Mouse (Mus musculus) heart, embryonic 15.5 days (tissue): ENCODE data around the gene Ptov1. TPM values are rescaled to one million over a fixed set of nuclear protein-coding genes. Genes with fewer than 3 reads are reported as not detected.

Source experiments
- ATAC-seq: fragments of 200-750 bp; cut with Nextera tagmentation; replicated peaks from 2 replicates; pipeline ENCODE4 v1.8.0; 2017; ENCODE audit warnings: low read depth, moderate TSS enrichment; ENCODE audit not compliant: insufficient number of reproducible peaks, insufficient read depth, low FRiP score
- H3K27ac ChIP-seq: fragments of 300-500 bp; sonication (generic); 2 replicates; pipeline ENCODE4 v1.5.1; 2015; ENCODE audit warnings: mild to moderate bottlenecking, inconsistent platforms
- H3K27me3 ChIP-seq: fragments of 300-500 bp; sonication (generic); 2 replicates; pipeline ENCODE4 v1.6.1; 2015; ENCODE audit warnings: inconsistent platforms
- H3K36me3 ChIP-seq: fragments of 300-500 bp; sonication (generic); 2 replicates; pipeline ENCODE4 v1.6.1; 2015; ENCODE audit warnings: mild to moderate bottlenecking, inconsistent platforms
- H3K4me1 ChIP-seq: fragments of 300-500 bp; sonication (generic); replicated peaks from 2 replicates; pipeline ENCODE4 v1.6.1; 2015; ENCODE audit warnings: inconsistent platforms
- H3K4me2 ChIP-seq: fragments of 300-500 bp; sonication (generic); 2 replicates; pipeline ENCODE4 v1.6.1; 2015; ENCODE audit warnings: inconsistent platforms, mild to moderate bottlenecking, moderate library complexity
- H3K4me3 ChIP-seq: fragments of 300-500 bp; sonication (generic); 2 replicates; pipeline ENCODE4 v1.5.1; 2015; ENCODE audit warnings: mild to moderate bottlenecking, inconsistent platforms
- H3K9ac ChIP-seq: fragments of 300-500 bp; sonication (generic); 2 replicates; pipeline ENCODE4 v1.6.1; 2015; ENCODE audit warnings: mild to moderate bottlenecking, inconsistent platforms
- H3K9me3 ChIP-seq: fragments of 300-500 bp; sonication (generic); replicated peaks from 2 replicates; pipeline ENCODE4 v1.6.1; 2016; ENCODE audit warnings: inconsistent platforms
- WGBS: fragments of 180-500 bp; shearing (Covaris S2); methylation state at CpG from one replicate; pipeline ENCODE4 v1.1.7; 2015; ENCODE audit warnings: mixed read lengths; 5-methylcytosine and 5-hydroxymethylcytosine counted together
- polyA plus RNA-seq: library from polyadenylated mRNA; unstranded; fragments of >200 nt; fragmentation: Nextera tagmentation; extraction: Ambion mirVana; gene quantifications from 2 replicates; pipeline ENCODE4 v1.2.1, GENCODE M21; 2015

Ptov1 gene
- polyA plus RNA-seq, 1 experiment from 2014 or later, result 206 TPM

- Histone ChIP-seq H3K27me3 (no peaks in the 10 kb centered on the region), H3K4me2 (peak overlapping the region; percentile 6; the same call in 1 of the 2 replicates), H3K9ac (no peak overlapping the region), H3K36me3 (peaks cover 36% of the 10 kb centered on the region), H3K4me3 (no peak overlapping the region), H3K27ac (no peak overlapping the region), H3K9me3 (no peaks in the 10 kb centered on the region), H3K4me1 (peaks cover 47% of the 10 kb centered on the region)
- 40% methylated on average over 19 of the region's 19 CpGs for WGBS
- no peak for ATAC-seq
These were observed 29.0 kb upstream of the Ptov1 start for GRCm38 (mm10) chr7:44898607-44899006.

- no peaks in the 10 kb centered on the region for H3K27me3 ChIP-seq
- no peak for ATAC-seq
- H3K27ac ChIP-seq, result peak overlapping the region; percentile 94
- H3K36me3 ChIP-seq, result peaks cover 19% of the 10 kb centered on the region; the same call in 1 of the 2 replicates
- peak overlapping the region; percentile 77 for H3K4me2 ChIP-seq
- peak overlapping the region; percentile 71 for H3K4me3 ChIP-seq
- peak overlapping the region; percentile 76 for H3K9ac ChIP-seq
- no peaks in the 10 kb centered on the region for H3K9me3 ChIP-seq
- peaks cover 49% of the 10 kb centered on the region for H3K4me1 ChIP-seq
- 34% methylated on average over 10 of the region's 10 CpGs for WGBS
These were observed 26.9 kb upstream of the Ptov1 start for GRCm38 (mm10) chr7:44896499-44896898.

GRCm38 (mm10) chr7:44895593-44896434 lies 26.2 kb upstream of the Ptov1 start, which contains the start of gene Fuz:
Fuz (plus strand) TSS chr7:44896079.
- peak within 1 kb of the TSS; percentile 94 for H3K27ac ChIP-seq
- peaks cover 49% of the 10 kb centered on the region for H3K4me1 ChIP-seq
- peak; percentile 45 for ATAC-seq
- H3K27me3 ChIP-seq, result no peaks in the 10 kb centered on the region
- H3K4me3 ChIP-seq, result peak within 1 kb of the TSS; percentile 71
- peaks cover 16% of the 10 kb centered on the region; the same call in 1 of the 2 replicates for H3K36me3 ChIP-seq
- H3K9me3 ChIP-seq, result no peaks in the 10 kb centered on the region
- peak within 1 kb of the TSS; percentile 76 for H3K9ac ChIP-seq
- H3K4me2 ChIP-seq, result peak within 1 kb of the TSS; percentile 77
- WGBS, result 1% methylated on average over 34 of the region's 34 CpGs

DNA sequence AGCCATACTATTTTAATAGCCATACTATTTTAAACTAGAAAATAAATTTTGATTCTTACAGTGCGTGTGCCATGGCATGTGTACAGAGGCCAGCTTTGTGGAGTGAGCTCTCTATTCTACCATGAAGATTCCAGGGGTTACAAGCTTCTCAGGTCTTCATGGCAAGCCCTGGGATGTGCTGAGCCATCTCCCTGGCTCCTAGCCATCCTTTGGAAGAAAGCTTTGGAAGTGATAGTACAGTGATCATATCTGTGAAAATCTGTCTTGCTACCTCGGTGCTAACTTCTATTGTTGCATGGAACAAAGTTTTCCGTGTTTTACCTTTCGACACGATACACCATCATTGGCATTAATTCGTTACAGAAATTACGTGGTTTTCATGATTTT lies 25.6 kb upstream of the Ptov1 start:
- no peak overlapping the region for H3K9ac ChIP-seq
- peak overlapping the region; percentile 77 for H3K4me2 ChIP-seq
- peaks cover 53% of the 10 kb centered on the region for H3K4me1 ChIP-seq
- peak overlapping the region; percentile 94; the same call in 1 of the 2 replicates for H3K27ac ChIP-seq
- peaks cover 16% of the 10 kb centered on the region for H3K36me3 ChIP-seq
- H3K27me3 ChIP-seq, result no peaks in the 10 kb centered on the region
- 74% methylated on average over 7 of the region's 7 CpGs for WGBS
- H3K4me3 ChIP-seq, result peak overlapping the region; percentile 71
- no peaks in the 10 kb centered on the region for H3K9me3 ChIP-seq
- ATAC-seq, result no peak

DNA sequence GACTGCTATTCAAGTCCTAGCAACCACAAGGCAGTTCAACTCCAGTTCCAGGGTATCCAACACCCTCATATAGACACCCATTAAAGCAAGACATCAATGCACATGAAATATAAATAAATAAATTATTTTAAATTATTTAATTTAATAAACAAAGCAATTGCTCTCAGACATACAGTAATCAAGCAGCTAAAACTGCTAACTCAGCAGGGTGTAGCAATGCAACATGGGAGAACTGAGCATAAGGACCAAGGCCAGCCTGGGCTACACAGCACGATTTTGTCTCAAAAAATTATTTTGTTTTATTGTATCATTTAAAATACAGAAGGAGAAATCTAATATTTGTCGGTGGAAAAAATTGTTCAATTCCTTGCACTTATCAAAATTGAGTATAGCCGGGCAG lies 24.6 kb upstream of the Ptov1 start:
- no peak for ATAC-seq
- Histone ChIP-seq H3K4me3 (no peak overlapping the region), H3K27ac (peak overlapping the region; percentile 78; the same call in 1 of the 2 replicates), H3K9ac (no peak overlapping the region), H3K36me3 (peaks cover 7% of the 10 kb centered on the region; the same call in 1 of the 2 replicates), H3K27me3 (no peaks in the 10 kb centered on the region), H3K4me2 (no peak overlapping the region), H3K9me3 (no peaks in the 10 kb centered on the region), H3K4me1 (peaks cover 61% of the 10 kb centered on the region)
- WGBS, result 87% methylated on average over 3 of the region's 3 CpGs

DNA sequence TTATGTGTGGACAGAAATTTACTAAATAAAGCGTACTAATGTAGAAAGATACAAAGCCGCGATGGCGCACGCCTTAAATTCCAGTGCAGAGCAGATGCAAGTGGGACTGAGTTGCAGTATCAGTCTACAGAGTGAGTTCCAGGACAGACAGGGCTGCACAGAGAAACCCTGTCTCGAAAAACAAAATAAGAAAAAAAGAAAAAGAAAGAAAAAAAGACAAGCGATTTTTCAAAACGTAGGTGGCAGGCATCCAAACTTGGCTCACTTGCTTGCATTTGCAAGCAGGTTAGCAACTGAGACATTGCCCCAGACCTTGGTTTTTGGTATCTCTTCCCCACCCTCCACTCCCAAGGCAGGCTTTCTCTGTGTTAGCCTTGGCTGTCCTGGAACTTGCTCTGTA lies 23.6 kb upstream of the Ptov1 start:
- WGBS, result 25% methylated on average over 8 of the region's 8 CpGs
- Histone ChIP-seq H3K4me1 (peaks cover 62% of the 10 kb centered on the region), H3K27me3 (no peaks in the 10 kb centered on the region), H3K9ac (no peak overlapping the region), H3K36me3 (peaks cover 7% of the 10 kb centered on the region; the same call in 1 of the 2 replicates), H3K4me3 (peak overlapping the region; percentile 10; the same call in 1 of the 2 replicates), H3K9me3 (no peaks in the 10 kb centered on the region), H3K27ac (peak overlapping the region; percentile 78), H3K4me2 (peak overlapping the region; percentile 48)
- no peak for ATAC-seq

DNA sequence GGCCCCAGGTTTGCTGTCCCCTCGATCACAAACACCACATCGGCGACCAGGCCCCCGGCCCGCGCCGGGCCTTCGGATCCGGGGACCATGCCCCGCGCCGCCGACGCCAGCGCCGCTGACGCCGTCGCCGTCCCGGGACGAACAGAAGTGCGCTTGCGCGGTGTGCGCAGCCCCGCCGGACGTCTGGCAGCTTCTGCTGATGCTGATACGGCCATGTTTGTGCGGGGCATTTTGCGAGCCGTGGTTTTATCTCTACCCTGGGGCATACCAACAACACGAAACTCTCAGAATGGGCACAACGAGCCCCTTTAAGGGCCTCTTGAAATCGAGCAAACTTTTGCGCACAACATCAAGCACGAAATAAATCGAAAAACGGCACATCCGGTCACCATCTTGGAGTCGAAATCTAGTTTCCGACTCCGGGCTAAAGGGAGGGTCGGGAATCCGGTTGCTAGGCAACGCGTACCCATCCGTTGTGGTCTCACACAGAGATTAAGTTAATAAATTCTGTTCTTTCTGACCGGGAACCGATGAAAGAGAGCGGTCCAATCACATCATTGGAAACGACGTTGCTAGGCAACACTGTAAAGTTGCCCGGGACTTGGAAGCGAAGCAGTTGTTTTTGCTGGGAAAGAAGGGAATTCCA lies 22.8 kb upstream of the Ptov1 start, which contains the start of gene Med25:
Gene Med25, minus strand, starts transcription at position 437 of the 646 bp plus-strand sequence.
- Histone ChIP-seq H3K27me3 (no peaks in the 10 kb centered on the region), H3K36me3 (peaks cover 7% of the 10 kb centered on the region; the same call in 1 of the 2 replicates), H3K4me3 (peak within 1 kb of the TSS; percentile 80), H3K9me3 (no peaks in the 10 kb centered on the region), H3K9ac (peak within 1 kb of the TSS; percentile 90), H3K4me1 (peaks cover 63% of the 10 kb centered on the region), H3K27ac (peak within 1 kb of the TSS; percentile 88), H3K4me2 (peak within 1 kb of the TSS; percentile 84)
- WGBS, result under 1% methylated on average over 56 of the region's 56 CpGs
- peak; percentile 65 for ATAC-seq

DNA sequence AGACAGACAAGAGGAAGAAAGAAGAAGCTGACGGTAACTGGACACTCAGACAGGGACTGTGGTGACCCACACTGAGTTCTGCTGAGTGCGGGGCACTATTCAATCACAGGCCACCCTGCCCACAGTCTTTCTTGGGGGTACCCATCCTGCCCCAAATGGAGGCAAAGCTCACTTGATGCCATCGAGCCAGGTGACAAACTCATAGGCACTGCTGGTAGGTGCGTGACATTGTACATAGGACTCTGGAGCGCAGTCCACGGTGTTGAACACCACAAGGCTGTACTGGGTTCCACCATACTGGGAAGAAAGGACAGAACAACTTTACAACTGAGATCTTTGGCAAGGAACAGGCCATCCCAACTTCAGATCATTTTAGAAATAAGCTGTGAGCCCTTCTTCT lies 22.0 kb upstream of the Ptov1 start:
- ATAC-seq, result no peak
- Histone ChIP-seq H3K9ac (peak overlapping the region; percentile 90), H3K36me3 (peaks cover 7% of the 10 kb centered on the region), H3K27ac (peak overlapping the region; percentile 88), H3K4me1 (peaks cover 61% of the 10 kb centered on the region), H3K27me3 (no peaks in the 10 kb centered on the region), H3K9me3 (no peaks in the 10 kb centered on the region), H3K4me3 (peak overlapping the region; percentile 80), H3K4me2 (peak overlapping the region; percentile 84)
- 20% methylated on average over 6 of the region's 6 CpGs for WGBS

GRCm38 (mm10) chr7:44890737-44891136 lies 21.1 kb upstream of the Ptov1 start:
- 64% methylated on average over 4 of the region's 4 CpGs for WGBS
- H3K9ac ChIP-seq, result 0 out of 2 replicates have a peak overlapping the region, but pooled peaks have one; percentile 90
- no peak for ATAC-seq

DNA sequence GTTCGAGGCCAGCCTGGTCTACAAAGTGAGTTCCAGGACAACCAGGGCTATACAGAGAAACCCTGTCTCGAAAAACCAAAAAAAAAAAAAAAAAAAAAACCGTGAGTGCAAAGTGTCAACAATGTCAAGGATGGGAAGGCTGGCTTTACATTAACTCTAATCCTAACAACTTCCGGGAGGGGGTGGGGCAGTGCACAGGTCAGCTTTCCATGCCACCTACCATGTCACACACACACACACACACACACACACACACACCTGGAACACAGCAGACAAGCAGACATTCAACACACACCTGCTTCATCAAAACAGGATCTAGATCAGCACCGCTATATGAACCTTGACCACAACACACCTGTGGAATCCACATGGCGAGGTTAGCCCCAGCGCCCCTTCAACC lies 20.6 kb upstream of the Ptov1 start:
- 88% methylated on average over 7 of the region's 7 CpGs for WGBS
- H3K4me2 ChIP-seq, result peak overlapping the region; percentile 84; the same call in 1 of the 2 replicates
- no peak overlapping the region for H3K4me3 ChIP-seq

More at GRCm38 (mm10) chr7:44890737-44891136, 21.1 kb upstream of the Ptov1 start:
- Histone ChIP-seq H3K4me2 (peak overlapping the region; percentile 84), H3K27me3 (no peaks in the 10 kb centered on the region), H3K4me1 (peaks cover 57% of the 10 kb centered on the region), H3K27ac (no peak overlapping the region), H3K36me3 (peaks cover 15% of the 10 kb centered on the region), H3K9me3 (no peaks in the 10 kb centered on the region), H3K4me3 (peak overlapping the region; percentile 80)

More for the DNA sequence above, 20.6 kb upstream of the Ptov1 start:
- ATAC-seq, result no peak
- no peaks in the 10 kb centered on the region for H3K27me3 ChIP-seq
- no peak overlapping the region for H3K27ac ChIP-seq
- H3K36me3 ChIP-seq, result peaks cover 17% of the 10 kb centered on the region
- H3K9ac ChIP-seq, result no peak overlapping the region
- peaks cover 55% of the 10 kb centered on the region for H3K4me1 ChIP-seq
- H3K9me3 ChIP-seq, result no peaks in the 10 kb centered on the region
